Mouse (Mus musculus): ENCODE measurements around the gene Clcf1.

The Clcf1 gene

DNA sequence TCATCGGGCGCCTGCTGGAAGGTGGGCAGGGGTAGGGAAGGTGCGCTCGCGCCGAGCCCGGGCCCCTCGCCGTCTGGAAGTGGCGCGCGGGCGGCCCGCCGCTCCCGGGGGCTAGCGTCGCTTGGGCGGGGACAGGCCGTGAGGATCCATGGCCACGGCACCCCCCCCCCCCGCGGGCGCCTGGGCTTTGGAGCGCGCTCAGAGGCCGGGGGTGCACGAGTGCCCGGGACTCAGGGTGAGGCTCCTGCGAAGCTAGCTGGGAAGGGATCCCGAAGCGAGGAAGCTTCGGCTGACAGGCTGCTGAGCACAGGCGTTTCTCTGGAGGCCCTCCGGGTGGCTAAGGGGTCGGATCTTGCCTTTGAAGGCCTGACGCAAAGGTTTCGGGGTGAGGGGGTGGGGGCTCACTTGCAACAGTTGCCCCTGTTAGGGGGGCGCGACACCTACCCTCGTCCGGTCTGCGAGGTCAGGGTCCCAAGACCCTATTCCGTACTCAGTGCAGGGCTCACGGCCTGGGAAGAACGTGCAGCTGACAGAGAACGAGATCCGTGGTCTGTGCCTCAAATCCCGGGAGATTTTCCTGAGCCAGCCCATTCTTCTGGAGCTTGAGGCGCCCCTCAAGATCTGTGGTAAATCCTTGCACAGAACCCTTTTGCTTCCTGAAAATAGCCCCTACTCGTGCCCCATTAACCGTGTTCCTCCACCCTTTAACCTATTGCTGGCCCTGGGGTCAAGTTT lies 21.6 kb upstream of the Clcf1 start:
- peak; percentile 15 for ATAC-seq (ENCODE audit: low TSS enrichment)

DNA sequence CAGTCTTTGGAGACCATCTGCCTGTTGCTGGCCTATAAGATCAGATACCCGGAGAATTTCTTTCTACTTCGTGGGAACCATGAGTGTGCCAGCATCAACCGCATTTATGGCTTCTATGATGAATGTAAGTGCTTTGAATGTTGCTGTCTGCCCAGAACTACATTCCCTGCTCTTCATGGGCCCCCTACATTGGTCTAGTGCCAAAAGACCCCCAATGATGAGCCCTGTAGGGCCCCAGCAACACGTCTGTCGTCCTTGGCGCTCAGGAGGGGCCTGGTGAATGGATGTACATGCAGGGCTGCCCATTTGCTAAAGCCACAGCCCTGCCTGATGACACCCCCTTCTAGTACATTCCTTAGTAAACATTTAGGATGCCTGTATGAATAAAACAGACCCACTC lies 20.9 kb upstream of the Clcf1 start:
- ATAC-seq (ENCODE audit: low TSS enrichment), result no peak

GRCm38 (mm10) chr19:4194021-4194724 lies 19.9 kb upstream of the Clcf1 start:
- no peak for ATAC-seq (ENCODE audit: low TSS enrichment)

- no peak for ATAC-seq (ENCODE audit: low TSS enrichment)
These were observed 19.0 kb upstream of the Clcf1 start for GRCm38 (mm10) chr19:4194776-4195650.

DNA sequence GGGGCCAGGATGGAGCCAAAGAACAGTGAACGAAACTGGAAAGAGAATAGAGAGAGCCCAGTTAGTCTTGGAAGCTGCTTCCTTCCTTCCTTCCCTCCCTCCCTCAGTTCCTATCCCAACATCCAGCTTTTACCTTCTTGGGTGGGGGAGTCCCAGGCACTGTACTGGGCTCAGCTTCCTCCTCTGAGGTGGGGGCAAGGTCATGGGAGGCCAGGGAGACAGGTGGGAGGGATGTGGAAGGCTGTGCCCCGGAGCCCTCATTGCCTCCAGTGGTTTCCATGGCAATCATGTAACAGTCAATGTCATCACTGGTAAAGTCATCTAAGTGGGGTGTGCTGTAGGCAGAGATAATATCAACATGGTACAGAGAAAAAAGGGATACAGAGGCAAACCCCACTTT lies 18.0 kb upstream of the Clcf1 start:
- ATAC-seq (ENCODE audit: low TSS enrichment), result no peak

DNA sequence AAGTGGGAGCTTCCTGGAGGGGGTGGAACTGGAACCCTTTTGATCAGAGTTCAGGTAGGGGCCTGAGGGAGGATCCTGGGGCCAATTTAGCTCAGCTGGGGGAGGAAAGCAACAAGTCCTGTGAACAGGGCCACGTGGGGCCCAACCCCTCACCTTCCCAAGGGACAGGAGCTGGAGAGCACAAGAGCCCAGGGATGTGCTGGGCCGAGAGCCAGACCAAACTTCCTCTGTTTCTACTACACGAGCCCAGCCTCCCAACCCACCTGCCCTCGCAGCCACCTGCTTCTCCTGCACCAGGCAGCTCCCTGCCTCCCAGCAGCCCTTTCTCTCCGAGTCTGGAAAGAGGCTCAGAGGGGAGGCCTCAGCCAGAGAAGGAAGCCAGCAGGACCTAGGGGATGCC lies 17.5 kb upstream of the Clcf1 start:
- ATAC-seq (ENCODE audit: low TSS enrichment), result no peak

GRCm38 (mm10) chr19:4197180-4197579 lies 16.9 kb upstream of the Clcf1 start:
- no peak for ATAC-seq (ENCODE audit: low TSS enrichment)

GRCm38 (mm10) chr19:4201291-4201909 lies 12.6 kb upstream of the Clcf1 start, which contains the start of gene Rad9a:
Gene Rad9a (minus strand): TSS chr19:4201662.
- peak; percentile 42 for ATAC-seq (ENCODE audit: low TSS enrichment)

GRCm38 (mm10) chr19:4202149-4202548 lies 11.9 kb upstream of the Clcf1 start:
- ATAC-seq (ENCODE audit: low TSS enrichment), result 0 out of 2 replicates have a peak, but pooled peaks have one; percentile 22

- ATAC-seq (ENCODE audit: low TSS enrichment), result no peak
These were observed 10.9 kb upstream of the Clcf1 start for GRCm38 (mm10) chr19:4203148-4203547.

GRCm38 (mm10) chr19:4203604-4204326 lies 10.3 kb upstream of the Clcf1 start:
- peak; percentile 56; the same call in 1 of the 2 replicates for ATAC-seq (ENCODE audit: low TSS enrichment)

- no peak for ATAC-seq (ENCODE audit: low TSS enrichment)
These were observed 9.1 kb upstream of the Clcf1 start for GRCm38 (mm10) chr19:4204889-4205288.

- 0 out of 2 replicates have a peak, but pooled peaks have one; percentile 50 for ATAC-seq (ENCODE audit: low TSS enrichment)
These were observed 7.1 kb upstream of the Clcf1 start for GRCm38 (mm10) chr19:4206971-4207370.

GRCm38 (mm10) chr19:4208563-4208962 lies 5.5 kb upstream of the Clcf1 start:
- no peak for ATAC-seq (ENCODE audit: low TSS enrichment)

- no peak for ATAC-seq (ENCODE audit: low TSS enrichment)
These were observed 2.0 kb upstream of the Clcf1 start for GRCm38 (mm10) chr19:4211891-4212588.

DNA sequence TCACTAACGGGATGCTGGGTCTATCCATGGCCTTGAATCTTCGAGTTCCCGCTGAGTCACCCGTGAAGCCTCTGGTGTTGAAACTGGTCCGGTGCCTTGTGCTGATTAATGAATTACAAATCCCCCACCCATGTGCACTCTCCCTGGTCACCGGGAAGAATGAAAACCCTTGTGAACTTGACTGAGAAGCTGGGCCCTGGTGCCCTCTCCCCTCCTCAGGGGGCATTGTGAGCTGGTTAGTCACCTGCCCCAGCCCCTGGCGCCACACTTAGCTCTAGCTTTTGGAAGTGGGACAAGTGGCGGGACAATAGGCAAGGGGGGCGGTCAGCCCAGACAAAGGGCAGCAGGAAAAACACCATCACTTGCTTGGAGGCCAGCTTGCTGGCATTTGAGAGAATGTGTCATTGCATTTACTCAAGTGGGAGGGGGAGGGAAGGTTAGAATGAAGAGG lies 489 bp upstream of the Clcf1 start:
- ATAC-seq (ENCODE audit: low TSS enrichment), result no peak

DNA sequence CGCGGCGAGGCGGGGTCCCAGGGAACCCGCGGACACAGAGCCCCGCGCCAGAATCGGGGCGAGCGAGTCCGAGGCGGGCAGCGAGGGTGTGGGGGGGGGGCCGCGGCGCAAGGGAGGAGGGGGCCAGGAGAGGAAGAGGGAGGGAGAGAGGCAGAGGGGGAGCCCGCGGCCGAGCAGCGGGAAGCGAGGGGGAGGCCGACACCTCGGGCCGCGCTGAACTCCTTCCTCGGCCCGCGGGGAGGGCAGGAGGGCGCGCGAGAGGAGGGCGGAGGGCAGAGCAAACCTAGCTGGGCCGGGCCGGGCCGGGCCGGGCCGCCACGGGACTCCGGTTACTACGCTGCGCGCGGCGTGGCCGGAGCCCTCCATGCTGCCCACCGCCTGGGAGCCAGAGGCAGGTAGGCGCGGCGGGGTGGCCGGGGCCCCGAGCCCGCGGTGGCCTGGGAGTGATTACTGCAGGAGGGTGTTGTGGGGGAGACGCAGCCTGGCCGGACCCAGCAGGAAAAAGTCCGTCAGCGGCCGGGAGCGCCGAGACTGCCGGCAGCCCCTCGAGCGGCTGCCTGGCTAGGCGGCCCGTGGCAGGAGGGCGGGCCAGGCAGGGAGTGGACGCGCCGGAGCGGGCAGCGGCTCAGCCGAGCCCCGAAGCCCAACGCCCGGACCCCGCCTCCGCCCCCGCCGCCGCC lies 873 bp downstream of the Clcf1 start:
- ATAC-seq (ENCODE audit: low TSS enrichment), result no peak

DNA sequence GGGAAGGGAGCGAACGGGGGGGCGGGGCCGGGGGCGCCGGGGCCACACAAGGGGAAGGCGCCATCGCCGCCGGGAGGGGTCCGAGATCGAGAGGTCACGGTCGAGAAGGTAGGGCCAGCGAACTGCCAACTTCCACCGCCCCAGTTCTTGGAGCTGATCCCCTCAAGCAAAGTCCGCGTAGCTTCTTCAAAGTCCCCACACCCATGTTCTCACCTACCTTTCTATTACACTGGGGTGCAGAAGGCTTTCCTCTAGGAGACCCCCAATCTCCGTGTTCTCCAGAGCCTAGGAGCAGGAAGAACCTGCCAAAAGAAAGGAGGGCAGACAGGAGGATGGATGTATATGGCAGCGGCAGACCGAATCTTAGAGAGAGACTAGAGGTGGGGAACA lies 1.4 kb downstream of the Clcf1 start:
- no peak for ATAC-seq (ENCODE audit: low TSS enrichment)

DNA sequence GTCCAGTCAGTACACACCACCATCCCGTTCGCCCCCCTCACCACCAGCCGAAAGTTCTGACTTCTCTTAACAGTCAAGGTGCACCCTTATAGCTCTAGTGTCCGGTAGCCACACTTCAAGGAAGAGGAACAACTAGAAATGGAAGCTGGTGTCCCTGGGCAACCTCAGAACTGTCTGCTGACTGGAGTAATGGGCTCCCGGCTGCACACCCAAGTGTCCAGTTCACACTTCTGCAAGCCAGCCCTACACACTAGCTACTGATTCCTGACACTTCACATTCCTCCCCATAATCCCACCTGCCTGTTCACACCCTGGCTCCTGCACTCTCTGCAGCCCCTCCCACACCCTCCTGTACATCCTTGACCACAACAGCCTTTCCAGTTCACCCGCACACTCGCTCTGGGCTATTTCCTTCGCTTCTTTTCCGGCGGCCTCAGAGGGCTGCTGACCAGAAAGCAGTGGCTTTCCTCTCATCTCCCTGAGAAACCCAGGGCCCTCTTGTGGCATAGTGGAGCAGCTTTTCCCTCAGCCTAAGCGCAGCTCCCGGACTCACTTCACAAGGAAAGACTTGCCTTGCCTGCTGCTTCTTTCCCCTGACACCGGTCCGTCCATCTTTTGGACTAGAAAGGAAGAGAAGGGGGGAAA lies 2.1 kb downstream of the Clcf1 start:
- peak; percentile 73; the same call in 1 of the 2 replicates for ATAC-seq (ENCODE audit: low TSS enrichment)
